Mouse (Mus musculus) left cerebral cortex, adult 9 months (tissue): ENCODE data around the gene B3galt1.

ENCODE experiments used
- DNase-seq, 2 experiments: peaks; one replicate each; pipeline ENCODE4 v3.0.0; 2022; ENCODE audit warnings: low spot score in 2 of 2

Gene B3galt1

DNA sequence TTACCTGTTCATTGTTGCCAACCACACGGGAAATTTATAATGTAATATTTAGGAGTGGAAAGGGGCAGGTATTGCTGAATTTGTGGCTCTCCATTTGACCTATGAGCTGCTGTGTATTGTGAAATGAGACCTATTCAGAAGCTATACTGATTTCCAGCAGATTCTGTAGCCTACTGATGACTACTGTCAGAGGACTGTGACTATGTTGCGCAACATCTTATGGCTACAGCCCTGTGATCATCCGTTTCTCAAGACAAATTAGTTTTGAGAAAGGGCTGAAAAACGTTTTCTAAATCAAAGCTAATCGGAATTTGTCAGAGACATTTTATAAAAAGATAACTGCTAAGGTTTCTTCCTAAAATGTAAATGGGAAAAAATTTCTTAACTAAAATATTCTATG is 158.6 kb downstream of the B3galt1 start:
- no peak for DNase-seq

DNA sequence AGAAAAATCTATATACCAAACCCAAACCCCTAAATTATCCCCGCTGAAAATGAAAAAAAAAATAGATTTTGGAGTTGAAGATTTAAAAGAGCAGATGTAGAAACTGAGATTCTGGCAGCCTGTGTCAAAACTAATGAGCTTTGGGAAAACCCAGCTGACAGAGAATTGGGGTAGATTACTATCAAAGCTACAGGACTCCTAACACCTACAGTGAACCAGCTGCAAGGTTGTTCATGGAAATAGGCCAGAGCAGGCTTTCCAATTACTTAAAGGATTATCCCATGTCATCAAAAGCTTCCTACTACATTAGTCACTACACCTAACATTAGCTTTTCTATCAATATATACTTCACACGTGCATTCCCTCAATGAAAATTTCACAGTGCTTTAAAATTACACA is 165.1 kb downstream of the B3galt1 start:
- DNase-seq = no peak

DNA sequence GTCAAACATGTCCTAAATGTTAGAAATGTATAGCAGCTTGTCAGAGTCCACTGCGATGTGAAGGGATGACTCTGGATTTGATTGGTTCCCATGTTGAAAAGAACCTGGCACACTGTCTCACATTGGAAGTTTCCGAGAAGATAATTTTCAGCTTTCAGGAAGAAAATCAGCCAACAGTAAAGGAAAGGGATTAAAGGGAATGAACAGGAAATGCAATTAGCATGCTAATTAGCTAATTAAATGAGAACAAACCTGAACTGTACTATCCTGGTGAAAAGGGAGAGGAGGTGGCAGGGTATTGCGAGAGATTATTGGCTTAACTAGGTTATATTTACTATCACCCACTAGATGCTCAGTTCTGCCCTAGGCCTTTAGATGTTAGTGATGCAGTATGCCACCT is 185.9 kb downstream of the B3galt1 start:
- no peak for DNase-seq

DNA sequence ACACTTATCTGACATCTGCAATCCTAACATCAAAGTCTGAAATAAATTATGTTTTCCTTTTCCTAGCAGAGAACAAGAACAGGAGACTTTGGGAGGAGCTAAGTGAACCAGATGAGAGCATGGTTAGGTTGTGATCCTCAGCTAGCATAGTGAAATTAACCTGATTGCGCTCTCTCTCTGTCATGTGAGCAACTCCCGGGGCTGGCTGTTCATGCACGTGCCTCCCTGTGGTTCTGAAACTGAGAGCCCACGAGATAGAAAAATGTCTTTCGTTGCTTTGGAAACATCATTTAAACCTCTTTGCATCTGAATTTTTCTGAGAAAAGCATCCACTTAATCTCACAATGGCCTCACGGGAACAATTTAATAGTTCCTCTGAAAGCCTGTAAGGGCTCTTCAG is 190.8 kb downstream of the B3galt1 start:
- DNase-seq = no peak

DNA sequence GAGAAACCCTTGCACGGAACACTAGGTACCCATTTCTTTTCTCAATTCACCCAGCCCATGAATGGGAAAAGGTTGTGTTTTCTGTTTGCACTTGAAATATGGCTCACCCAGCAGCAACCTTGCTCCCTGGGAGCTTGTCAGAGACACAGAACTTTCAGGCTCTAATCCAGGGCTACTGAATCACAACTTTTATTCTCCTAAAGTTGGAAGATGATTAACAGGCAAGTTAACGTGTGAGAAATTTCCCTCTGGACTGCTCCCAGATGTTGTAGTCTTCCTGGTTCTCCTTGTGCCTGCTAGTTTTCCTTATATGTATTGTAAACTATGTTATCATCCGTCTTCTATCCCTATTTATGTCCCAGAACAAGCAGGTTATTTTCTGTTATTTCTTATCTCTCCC is 221.9 kb downstream of the B3galt1 start:
- no peak for DNase-seq

DNA sequence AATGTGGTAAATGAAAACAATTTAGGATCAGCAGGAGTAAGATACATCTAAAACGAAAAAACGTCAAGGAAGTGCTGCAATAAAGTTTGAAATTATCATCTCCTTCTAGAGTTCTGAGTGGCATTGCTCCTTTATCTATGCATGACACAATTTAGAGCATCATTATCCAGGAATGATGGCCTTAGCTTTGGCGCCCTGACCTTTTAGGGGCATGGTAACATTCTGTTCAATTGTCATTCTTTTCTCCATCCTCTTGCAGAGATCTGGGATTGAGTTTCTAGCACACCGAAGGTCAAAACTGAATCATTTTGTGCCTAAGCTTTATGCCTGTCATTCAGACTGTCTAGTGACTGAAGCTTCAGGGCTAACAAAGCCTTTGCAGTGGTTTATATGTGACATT is 231.9 kb downstream of the B3galt1 start:
- DNase-seq = no peak

DNA sequence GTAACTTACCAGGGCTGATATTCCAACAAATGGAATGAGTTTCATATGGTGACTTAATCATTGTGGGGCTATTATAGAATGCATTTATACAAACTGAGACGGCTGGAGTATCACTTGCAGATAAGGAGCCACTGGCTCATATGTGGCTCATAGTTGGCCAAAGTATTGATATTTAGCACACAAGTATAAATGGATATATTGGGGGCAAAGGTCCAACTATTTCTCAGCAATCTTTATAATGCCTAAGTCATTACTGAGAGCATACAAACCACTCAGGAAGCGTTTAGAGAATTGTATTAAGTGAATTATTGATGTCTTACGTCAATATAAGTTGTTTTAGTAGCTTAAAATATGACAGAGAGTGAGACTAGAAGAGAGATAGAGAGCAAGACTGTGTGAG is 234.3 kb downstream of the B3galt1 start:
- DNase-seq = no peak

DNA sequence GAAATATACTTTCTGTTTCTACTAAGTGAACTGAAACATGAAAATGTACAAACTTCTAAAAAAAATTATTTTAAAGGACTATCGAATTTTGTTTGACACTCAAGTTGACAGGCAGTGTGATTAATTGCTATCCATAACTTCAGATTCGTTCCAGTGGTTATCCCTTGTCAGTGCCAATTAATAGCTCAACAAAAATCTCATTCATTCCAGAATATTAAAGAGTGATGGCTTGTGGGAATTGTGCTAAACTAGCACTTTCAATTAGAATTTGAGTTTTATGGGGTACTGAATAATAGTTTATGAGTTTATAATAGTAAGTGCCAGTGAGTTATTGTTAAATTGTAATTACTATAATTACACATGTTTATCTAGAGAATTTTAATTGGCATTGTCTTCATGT is 250.5 kb downstream of the B3galt1 start:
- DNase-seq = no peak

DNA sequence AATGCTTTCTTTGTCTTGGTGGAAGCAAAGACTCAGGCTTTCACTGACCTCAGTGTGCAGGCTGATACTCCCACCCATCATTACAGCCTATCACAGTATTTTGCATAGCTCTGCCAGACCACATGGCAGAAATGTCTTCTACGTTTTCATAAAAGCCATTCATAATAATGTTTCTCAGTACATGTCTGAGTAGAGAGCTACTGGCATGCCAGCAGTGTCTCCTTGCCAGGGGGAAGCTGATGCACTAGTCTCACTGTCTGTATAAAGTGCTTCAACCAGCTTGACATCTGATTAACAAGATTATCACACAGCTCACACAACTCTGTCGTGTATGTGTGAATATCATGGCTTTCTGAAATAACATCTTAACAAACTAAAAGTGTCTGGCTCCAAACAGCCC is 252.3 kb downstream of the B3galt1 start:
- DNase-seq = no peak

DNA sequence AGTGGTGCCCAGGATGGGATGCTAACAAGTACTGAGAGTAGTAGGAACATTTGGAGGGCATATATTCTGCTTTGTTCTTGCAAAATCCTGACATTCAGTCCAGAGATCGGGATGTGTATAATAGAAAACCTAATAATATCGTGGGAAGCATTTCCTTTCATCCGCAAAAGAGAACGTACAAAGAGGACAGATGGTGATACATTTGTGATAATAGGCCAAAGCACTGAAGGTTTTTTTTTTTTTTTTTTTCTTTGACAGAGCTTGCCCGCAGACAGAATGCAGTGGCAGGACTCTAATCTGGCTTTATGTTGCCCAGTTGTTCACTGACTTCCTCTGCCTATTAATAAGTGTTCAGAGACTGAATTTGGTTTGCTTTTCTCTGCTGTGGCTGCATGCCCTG is 256.7 kb downstream of the B3galt1 start:
- no peak for DNase-seq

DNA sequence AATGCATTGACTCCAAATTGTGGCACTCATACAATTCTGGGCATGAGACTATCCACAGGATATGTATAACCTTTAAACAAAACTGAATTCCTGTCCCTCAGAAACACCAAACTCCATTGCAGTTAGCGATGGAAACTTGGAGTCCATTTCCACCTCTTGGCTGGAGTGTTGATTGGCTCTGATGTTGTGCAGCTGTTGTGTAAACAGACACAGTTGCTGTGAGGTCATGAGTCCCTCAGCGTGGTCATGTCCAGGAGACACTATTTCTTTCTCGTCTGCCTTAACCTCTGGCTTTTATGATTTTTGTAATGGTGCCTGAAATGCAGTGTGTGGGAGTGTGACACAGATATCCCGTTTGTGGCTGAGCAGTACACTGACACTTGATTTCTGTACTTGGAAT is 262.0 kb downstream of the B3galt1 start:
- no peak for DNase-seq

DNA sequence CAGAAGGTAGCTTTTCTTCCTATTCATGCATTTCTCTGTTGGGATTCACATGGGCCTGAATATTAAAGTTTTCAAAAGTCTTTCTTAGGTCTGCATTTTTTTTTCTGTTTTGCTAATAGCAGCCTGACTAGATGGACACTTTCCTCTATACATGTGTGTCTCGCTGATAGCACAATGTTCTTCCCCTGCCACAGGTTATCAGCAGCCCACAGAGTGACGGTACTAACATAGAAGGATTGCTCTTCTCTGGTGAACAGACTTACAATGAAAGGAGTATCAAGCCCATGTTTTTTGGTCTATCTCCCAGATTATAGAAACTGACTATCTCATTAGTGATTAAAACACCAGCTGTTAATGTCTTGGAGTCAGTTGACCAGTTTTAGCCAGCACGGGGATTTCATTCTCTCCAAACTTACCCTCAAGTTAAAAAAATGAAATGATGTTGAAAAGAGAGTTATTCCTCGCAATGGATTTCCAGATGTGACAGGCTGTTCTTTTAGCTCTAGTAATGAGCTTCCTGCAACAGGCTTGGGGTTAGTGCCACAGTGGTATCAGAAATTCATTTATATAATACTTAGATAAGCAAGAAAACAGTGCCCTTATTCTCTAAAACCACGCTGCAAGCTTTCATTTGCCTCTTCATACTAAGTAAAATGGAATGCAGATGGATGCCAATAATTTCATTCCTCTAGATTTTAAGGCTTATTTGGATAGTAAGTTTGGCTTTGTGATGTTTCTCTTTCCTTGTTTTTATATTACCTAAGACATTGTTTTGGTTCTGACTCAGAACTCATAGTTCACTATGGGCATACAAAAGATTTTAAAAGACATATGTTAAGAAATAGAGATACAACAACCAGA is 263.6 kb downstream of the B3galt1 start:
- no peak for DNase-seq

DNA sequence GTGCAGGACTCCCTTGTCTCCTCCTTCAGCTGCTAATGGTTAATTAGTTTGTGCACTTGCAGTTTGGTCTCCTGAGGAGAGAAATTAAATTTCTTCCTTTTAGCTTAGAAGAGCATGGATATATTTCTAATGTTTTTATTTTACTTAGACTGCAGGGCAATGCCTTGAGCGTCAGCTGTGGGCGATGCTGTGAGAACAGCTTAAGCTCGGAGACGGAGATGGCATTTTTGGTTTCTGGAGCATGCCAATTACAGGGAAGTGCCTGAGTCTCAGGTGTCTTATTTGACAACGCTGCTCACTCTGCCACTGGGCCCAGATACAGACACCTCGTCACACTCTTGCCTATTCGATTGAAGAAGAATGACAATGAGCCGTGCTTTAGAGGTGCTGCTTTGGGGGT is 282.1 kb downstream of the B3galt1 start:
- DNase-seq = peak in 1 of 2 experiments; percentile 16

DNA sequence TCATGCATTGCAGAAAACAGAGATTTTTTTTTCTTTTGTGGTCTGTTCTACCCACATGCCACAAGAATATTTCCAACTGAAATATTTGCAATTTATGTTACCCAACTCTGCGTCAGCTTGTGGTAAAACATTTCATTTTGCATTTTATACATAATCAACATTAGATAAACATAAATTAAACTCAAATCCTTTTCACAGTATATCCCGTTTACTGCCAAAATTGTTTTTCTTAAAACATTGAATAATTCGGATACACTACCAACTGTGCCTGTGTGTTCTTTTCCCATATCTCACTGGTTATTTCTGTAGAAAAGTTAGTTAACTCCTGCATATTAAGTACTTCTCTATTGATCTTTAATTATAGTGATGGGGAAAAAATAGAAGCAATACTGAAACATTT is 285.1 kb downstream of the B3galt1 start:
- no peak for DNase-seq

DNA sequence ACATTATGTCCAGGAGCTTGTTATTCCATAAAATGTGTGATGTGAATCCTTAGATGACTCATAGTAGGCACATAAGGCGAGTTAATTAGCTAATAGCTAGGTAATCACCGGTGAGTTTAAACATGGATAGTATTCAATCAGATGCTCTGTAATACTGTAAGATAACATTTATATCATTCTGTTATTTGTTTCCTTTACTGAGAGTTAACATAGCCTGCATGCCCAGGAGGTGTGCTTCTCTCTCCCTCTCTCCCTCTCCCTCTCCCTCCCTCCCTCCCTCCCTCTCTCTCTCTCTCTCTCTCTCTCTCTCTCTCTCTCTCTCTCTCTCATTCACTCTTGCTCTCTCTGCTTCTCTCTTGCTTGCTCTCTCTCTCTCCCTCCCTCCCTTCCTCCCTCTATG is 292.7 kb downstream of the B3galt1 start:
- no peak for DNase-seq

DNA sequence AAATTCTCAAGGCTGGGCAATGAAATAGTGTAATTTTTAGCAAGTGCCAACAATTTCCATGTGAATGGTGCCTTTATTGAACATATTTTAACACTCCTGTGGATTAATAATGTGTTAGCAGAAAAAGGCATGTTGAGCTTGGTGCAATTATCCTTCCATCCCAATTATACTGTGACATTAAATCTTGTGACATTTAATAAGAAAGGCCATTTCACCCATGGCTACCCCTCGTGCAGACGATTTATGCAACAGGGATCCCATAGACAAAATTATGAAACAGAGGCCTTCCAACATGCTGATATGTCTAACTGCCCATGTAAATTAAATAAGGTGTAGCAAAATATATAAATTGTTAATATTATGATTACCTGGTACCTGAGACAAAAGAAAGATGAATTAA is 293.3 kb downstream of the B3galt1 start:
- no peak for DNase-seq

DNA sequence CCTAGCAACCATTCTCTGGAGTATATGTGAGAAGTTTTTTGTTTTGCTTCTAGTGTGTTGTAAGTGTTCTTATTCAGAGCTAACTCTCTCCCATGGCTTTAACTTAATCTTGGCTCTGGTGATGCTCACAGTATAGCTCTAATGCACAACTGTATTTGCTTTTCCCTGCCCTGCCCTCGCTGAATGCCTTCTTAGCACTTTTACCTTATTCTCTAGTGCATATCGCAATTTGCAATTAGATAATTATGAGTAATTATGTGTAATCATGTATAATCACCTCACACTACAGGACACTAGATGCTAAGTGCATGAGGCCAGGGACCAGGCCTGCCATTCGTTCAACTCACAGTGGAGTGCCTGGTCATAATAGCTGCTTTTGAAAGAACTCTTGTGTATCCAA is 307.7 kb downstream of the B3galt1 start:
- DNase-seq = no peak

DNA sequence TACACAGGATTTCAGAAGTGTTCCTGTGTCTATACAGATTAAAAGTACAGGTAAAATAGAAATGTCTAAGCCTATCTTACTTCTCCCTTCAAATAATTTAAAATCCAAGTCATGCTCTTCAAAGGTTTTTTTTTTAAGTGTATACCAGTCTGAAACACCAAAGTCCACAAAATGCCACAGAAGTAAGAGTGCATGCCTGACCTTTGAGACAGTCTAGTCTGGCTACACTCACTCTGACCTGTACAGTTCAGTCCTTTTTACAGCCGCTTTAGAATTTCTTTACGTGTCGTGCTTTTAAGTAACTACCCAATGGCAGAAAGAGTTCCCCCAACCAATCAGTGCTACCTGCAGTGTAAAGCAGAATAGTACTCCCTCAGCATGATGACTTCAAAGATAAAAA is 314.2 kb downstream of the B3galt1 start:
- DNase-seq = no peak

DNA sequence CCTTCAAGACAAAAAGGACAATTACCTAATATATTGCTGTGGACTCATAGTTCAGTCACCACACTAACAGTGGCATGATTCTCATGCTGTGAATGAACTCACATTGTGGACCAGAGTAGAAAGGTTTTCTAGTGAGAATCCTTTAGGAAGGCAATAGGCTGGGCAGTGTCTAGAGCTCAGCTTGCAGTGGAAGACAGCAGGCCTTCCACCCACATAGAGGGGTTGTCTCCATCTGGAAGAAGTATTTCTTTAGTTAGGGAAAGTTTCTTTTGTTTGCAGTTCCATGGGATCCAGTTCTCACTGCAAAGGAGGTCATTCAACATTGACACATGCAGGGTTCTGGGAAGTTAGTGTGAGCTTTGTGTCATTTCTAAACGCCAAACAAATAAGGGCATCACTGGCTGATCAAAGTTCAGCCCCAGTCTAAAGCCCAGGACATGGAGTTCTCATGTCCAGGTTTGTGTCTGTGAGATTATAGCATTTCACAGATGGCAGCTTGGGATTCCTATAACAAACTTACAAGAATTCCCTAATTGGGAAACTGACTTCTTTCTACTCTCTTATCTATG is 316.1 kb downstream of the B3galt1 start:
- peak in 1 of 2 experiments; percentile 14 for DNase-seq

DNA sequence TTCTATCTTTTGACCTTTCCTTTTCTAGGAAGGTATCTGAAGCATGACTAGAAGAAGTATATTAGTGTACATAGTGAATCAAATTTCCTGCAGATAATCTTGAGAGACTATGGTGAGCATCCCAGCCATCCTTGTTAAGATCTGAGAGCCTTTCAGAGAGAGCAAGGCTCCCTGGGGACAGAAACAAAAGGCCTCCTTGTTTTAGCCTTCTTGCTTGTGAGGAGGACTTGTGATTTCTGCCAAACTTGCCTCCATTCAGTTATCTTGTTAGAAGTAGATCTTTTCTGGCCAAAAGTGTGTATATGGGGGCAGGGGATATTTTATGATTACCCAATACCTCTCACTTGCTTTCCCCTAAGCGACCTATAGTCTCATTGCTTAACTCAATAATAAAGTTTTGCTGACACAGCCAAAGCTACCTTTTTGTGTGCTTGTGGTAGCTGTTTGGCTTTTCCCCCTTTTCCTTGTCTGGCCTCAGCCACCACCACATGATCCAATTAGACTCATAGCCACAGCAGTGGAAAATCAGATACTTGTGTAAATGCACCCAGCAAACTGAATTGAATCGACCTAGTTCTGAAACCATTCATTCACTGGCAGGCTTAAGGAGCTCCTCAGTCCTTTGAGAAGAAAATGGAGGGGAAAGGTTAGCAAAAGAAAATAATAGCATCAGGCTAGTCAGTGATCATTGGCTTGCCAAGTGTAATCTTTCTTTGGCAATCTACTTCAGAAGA is 332.5 kb downstream of the B3galt1 start:
- peak; percentile 18 to 19 for DNase-seq

DNA sequence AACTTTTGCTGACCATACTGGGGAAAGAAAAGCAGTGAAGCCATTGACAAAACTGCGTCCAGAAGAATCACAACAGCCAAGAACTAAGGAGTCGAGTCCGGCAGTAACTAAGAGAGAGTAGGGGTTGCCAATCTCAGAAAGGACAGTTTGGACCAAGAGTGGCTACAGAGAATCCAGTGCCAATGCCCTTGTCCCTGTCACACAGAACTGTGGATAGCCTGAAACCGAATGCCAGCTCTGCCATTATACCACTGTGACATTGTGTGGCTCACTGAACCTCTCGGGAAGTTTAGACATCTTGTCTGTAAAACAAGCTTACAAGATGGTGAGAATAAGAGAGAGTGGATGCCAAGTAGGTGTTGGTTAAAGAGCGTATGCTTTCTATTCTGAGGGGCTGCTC is 335.9 kb downstream of the B3galt1 start:
- no peak for DNase-seq

DNA sequence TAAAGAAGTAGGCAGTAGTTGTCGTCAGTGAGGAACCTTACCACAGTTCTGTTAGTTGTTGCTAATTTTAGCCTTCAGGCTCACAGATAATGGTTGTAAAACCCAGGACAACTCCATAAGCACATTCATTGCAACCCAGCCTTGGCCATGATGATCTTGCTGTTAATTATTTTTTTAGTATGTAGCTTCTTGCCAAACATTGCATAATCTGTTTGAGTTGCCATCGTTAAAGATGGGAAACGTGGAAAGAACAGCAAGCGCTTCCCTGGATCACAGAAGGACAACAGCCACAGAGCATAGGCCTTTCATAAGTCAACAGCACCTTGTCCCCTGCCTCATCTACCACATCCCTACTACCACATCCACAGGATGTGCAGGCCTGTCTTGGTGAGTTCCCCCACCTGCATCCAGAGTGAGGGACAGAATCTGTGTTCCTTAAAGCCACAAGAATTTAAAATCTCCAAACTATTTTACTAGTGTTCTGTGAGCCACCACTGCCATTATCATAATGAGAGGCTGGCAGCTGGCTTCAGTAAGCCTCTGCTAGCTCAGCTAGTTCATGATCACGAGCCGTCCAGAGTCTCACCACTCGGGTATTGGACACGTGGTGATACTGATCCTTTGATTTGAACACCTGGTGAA is 337.1 kb downstream of the B3galt1 start:
- no peak for DNase-seq

DNA sequence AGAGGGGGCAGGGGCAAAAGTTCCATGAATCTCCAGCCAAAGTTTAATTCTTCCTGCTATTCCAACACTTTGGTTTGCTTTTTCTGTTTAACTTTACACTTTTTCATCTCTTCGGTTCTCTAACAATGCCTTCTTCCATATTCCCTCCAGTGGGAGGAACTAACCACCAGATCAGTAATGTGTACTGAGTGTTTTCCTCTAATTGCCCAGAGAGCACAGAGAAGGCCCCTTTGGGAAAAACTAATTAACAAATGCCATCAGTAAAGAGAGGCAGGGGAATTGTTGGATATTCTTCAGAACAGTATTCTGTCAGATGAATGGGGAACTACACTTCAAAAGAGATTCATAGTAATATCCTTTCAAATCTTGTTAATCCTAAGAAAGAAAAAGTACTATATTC is 338.1 kb downstream of the B3galt1 start:
- no peak for DNase-seq
